Mouse (Mus musculus) embryonic facial prominence, embryonic 13.5 days (tissue): Measurements from ENCODE around the gene Tmem50a. TPM values are rescaled to one million over a fixed set of nuclear protein-coding genes. Genes with fewer than 3 reads are reported as not detected.

Source experiments
- ATAC-seq: fragments of 200-750 bp; cut with Nextera tagmentation; 2 replicates; pipeline ENCODE4 v1.8.0; 2017; ENCODE audit warnings: low read depth; ENCODE audit not compliant: insufficient number of reproducible peaks, insufficient read depth, low FRiP score, low TSS enrichment
- H3K27ac ChIP-seq: fragments of 300-500 bp; sonication (generic); 2 replicates; pipeline ENCODE4 v1.5.1; 2015; ENCODE audit warnings: moderate library complexity, mild to moderate bottlenecking, inconsistent platforms
- H3K27me3 ChIP-seq: fragments of 300-500 bp; sonication (generic); 2 replicates; pipeline ENCODE4 v1.6.1; 2015; ENCODE audit warnings: mild to moderate bottlenecking, inconsistent platforms
- H3K36me3 ChIP-seq: fragments of 300-500 bp; sonication (generic); 2 replicates; pipeline ENCODE4 v1.6.1; 2015; ENCODE audit warnings: mild to moderate bottlenecking, inconsistent platforms
- H3K4me1 ChIP-seq: fragments of 300-500 bp; sonication (generic); 2 replicates; pipeline ENCODE4 v1.6.1; 2015; ENCODE audit warnings: inconsistent platforms
- H3K4me2 ChIP-seq: fragments of 300-500 bp; sonication (generic); 2 replicates; pipeline ENCODE4 v1.6.1; 2015; ENCODE audit warnings: moderate library complexity, mild to moderate bottlenecking, inconsistent platforms
- H3K4me3 ChIP-seq: fragments of 300-500 bp; sonication (generic); 2 replicates; pipeline ENCODE4 v1.5.1; 2015; ENCODE audit warnings: mild to moderate bottlenecking, inconsistent platforms
- H3K9ac ChIP-seq: fragments of 300-500 bp; sonication (generic); 2 replicates; pipeline ENCODE4 v1.6.1; 2015; ENCODE audit warnings: mild to moderate bottlenecking, inconsistent platforms
- H3K9me3 ChIP-seq: fragments of 300-500 bp; sonication (generic); 2 replicates; pipeline ENCODE4 v1.6.1; 2016; ENCODE audit warnings: inconsistent platforms
- WGBS: fragments of 180-500 bp; shearing (Covaris S2); methylation state at CpG from one replicate; pipeline ENCODE4 v1.1.7; 2015; ENCODE audit warnings: mixed read lengths; 5-methylcytosine and 5-hydroxymethylcytosine counted together
- polyA plus RNA-seq: library from polyadenylated mRNA; unstranded; fragments of >200 nt; fragmentation: Nextera tagmentation; extraction: Ambion mirVana; gene quantifications from 2 replicates; pipeline ENCODE4 v1.2.1, GENCODE M21; 2015

Tmem50a gene
- polyA plus RNA-seq, 1 experiment from 2014 or later, result 172 TPM

GRCm38 (mm10) chr4:134903046-134903445 lies 11.8 kb downstream of the Tmem50a start:
- ATAC-seq, result no peak
- WGBS, result 83% methylated on average over 7 of the region's 7 CpGs
- Histone ChIP-seq H3K4me1 (no peaks in the 10 kb centered on the region), H3K9ac (no peak overlapping the region), H3K27me3 (no peaks in the 10 kb centered on the region), H3K4me3 (no peak overlapping the region), H3K4me2 (no peak overlapping the region), H3K9me3 (no peaks in the 10 kb centered on the region), H3K27ac (no peak overlapping the region), H3K36me3 (peaks cover 99% of the 10 kb centered on the region)

- H3K27ac ChIP-seq, result no peak overlapping the region
- H3K4me1 ChIP-seq, result no peaks in the 10 kb centered on the region
- H3K36me3 ChIP-seq, result peaks cover 99% of the 10 kb centered on the region
- no peak overlapping the region for H3K9ac ChIP-seq
- H3K27me3 ChIP-seq, result no peaks in the 10 kb centered on the region
- no peak overlapping the region for H3K4me3 ChIP-seq
- H3K9me3 ChIP-seq, result no peaks in the 10 kb centered on the region
- no peak overlapping the region for H3K4me2 ChIP-seq
- no peak for ATAC-seq
- 91% methylated on average over 8 of the region's 8 CpGs for WGBS
Measured at GRCm38 (mm10) chr4:134901126-134901525, 13.7 kb downstream of the Tmem50a start.

GRCm38 (mm10) chr4:134897256-134897655 lies 17.6 kb downstream of the Tmem50a start:
- ATAC-seq, result no peak
- Histone ChIP-seq H3K9ac (no peak overlapping the region), H3K36me3 (peaks cover 79% of the 10 kb centered on the region), H3K27me3 (no peaks in the 10 kb centered on the region), H3K4me2 (no peak overlapping the region), H3K4me1 (no peaks in the 10 kb centered on the region), H3K9me3 (no peaks in the 10 kb centered on the region), H3K27ac (no peak overlapping the region), H3K4me3 (no peak overlapping the region)
- WGBS, result 92% methylated on average over 6 of the region's 6 CpGs

GRCm38 (mm10) chr4:134892096-134892495 lies 22.7 kb downstream of the Tmem50a start:
- no peak overlapping the region for H3K4me2 ChIP-seq
- H3K27ac ChIP-seq, result no peak overlapping the region
- H3K4me1 ChIP-seq, result no peaks in the 10 kb centered on the region
- ATAC-seq, result no peak
- H3K36me3 ChIP-seq, result peaks cover 29% of the 10 kb centered on the region
- no peak overlapping the region for H3K9ac ChIP-seq
- 80% methylated on average over 6 of the region's 6 CpGs for WGBS
- no peaks in the 10 kb centered on the region for H3K27me3 ChIP-seq
- H3K4me3 ChIP-seq, result no peak overlapping the region
- H3K9me3 ChIP-seq, result peaks cover 3% of the 10 kb centered on the region; the same call in 1 of the 2 replicates

GRCm38 (mm10) chr4:134884364-134884763 lies 30.5 kb downstream of the Tmem50a start:
- Histone ChIP-seq H3K9me3 (peaks cover 3% of the 10 kb centered on the region; the same call in 1 of the 2 replicates), H3K27ac (no peak overlapping the region), H3K4me1 (peaks cover 9% of the 10 kb centered on the region), H3K36me3 (no peaks in the 10 kb centered on the region), H3K9ac (no peak overlapping the region), H3K4me2 (no peak overlapping the region), H3K4me3 (no peak overlapping the region), H3K27me3 (no peaks in the 10 kb centered on the region)
- 91% methylated on average over 4 of the region's 4 CpGs for WGBS
- no peak for ATAC-seq

- Histone ChIP-seq H3K4me2 (no peak overlapping the region), H3K27me3 (no peaks in the 10 kb centered on the region), H3K9me3 (peaks cover under 1% of the 10 kb centered on the region; the same call in 1 of the 2 replicates), H3K9ac (no peak overlapping the region), H3K4me3 (no peak overlapping the region), H3K36me3 (no peaks in the 10 kb centered on the region), H3K4me1 (peaks cover 13% of the 10 kb centered on the region), H3K27ac (no peak overlapping the region)
- no peak for ATAC-seq
- 82% methylated on average over 10 of the region's 10 CpGs for WGBS
Measured at GRCm38 (mm10) chr4:134883808-134884207, 31.0 kb downstream of the Tmem50a start.

- WGBS, result 31% methylated on average over 7 of the region's 7 CpGs
- Histone ChIP-seq H3K27me3 (no peaks in the 10 kb centered on the region), H3K9me3 (no peaks in the 10 kb centered on the region), H3K4me2 (no peak overlapping the region), H3K4me1 (peaks cover 13% of the 10 kb centered on the region), H3K9ac (no peak overlapping the region), H3K27ac (no peak overlapping the region), H3K36me3 (no peaks in the 10 kb centered on the region), H3K4me3 (no peak overlapping the region)
- ATAC-seq, result no peak
Measured at GRCm38 (mm10) chr4:134883266-134883665, 31.6 kb downstream of the Tmem50a start.

GRCm38 (mm10) chr4:134880041-134880440 lies 34.8 kb downstream of the Tmem50a start:
- Histone ChIP-seq H3K9me3 (no peaks in the 10 kb centered on the region), H3K36me3 (no peaks in the 10 kb centered on the region), H3K4me1 (peaks cover 13% of the 10 kb centered on the region), H3K9ac (peak overlapping the region; percentile 59; the same call in 1 of the 2 replicates), H3K4me3 (peak overlapping the region; percentile 42), H3K4me2 (peak overlapping the region; percentile 77), H3K27ac (no peak overlapping the region), H3K27me3 (no peaks in the 10 kb centered on the region)
- no peak for ATAC-seq
- WGBS, result 38% methylated on average over 6 of the region's 6 CpGs

GRCm38 (mm10) chr4:134879410-134879981 lies 35.3 kb downstream of the Tmem50a start:
- Histone ChIP-seq H3K9me3 (no peaks in the 10 kb centered on the region), H3K9ac (peak overlapping the region; percentile 59), H3K27me3 (no peaks in the 10 kb centered on the region), H3K27ac (no peak overlapping the region), H3K4me1 (peaks cover 13% of the 10 kb centered on the region), H3K36me3 (no peaks in the 10 kb centered on the region), H3K4me2 (peak overlapping the region; percentile 77), H3K4me3 (peak overlapping the region; percentile 42)
- ATAC-seq, result no peak
- 4% methylated on average over 17 of the region's 17 CpGs for WGBS

GRCm38 (mm10) chr4:134876171-134876570 lies 38.7 kb downstream of the Tmem50a start:
- Histone ChIP-seq H3K4me1 (peaks cover 10% of the 10 kb centered on the region), H3K9me3 (no peaks in the 10 kb centered on the region), H3K27me3 (no peaks in the 10 kb centered on the region), H3K4me2 (no peak overlapping the region), H3K4me3 (no peak overlapping the region), H3K9ac (no peak overlapping the region), H3K27ac (no peak overlapping the region), H3K36me3 (no peaks in the 10 kb centered on the region)
- no peak for ATAC-seq
- WGBS, result 70% methylated on average over 9 of the region's 9 CpGs

GRCm38 (mm10) chr4:134871950-134872349 lies 42.9 kb downstream of the Tmem50a start:
- H3K4me3 ChIP-seq, result no peak overlapping the region
- WGBS, result 30% methylated on average over 2 of the region's 2 CpGs
- H3K4me2 ChIP-seq, result no peak overlapping the region
- ATAC-seq, result no peak
- no peaks in the 10 kb centered on the region for H3K36me3 ChIP-seq
- no peak overlapping the region for H3K9ac ChIP-seq
- H3K27me3 ChIP-seq, result peaks cover 32% of the 10 kb centered on the region
- peaks cover 21% of the 10 kb centered on the region for H3K4me1 ChIP-seq
- no peaks in the 10 kb centered on the region for H3K9me3 ChIP-seq
- H3K27ac ChIP-seq, result no peak overlapping the region

GRCm38 (mm10) chr4:134871477-134871876 lies 43.3 kb downstream of the Tmem50a start:
- H3K36me3 ChIP-seq, result no peaks in the 10 kb centered on the region
- 34% methylated on average over 4 of the region's 4 CpGs for WGBS
- H3K27me3 ChIP-seq, result peaks cover 32% of the 10 kb centered on the region
- no peaks in the 10 kb centered on the region for H3K9me3 ChIP-seq
- ATAC-seq, result no peak
- no peak overlapping the region for H3K4me2 ChIP-seq
- no peak overlapping the region for H3K4me3 ChIP-seq
- peaks cover 21% of the 10 kb centered on the region for H3K4me1 ChIP-seq
- H3K27ac ChIP-seq, result no peak overlapping the region
- H3K9ac ChIP-seq, result no peak overlapping the region
